Mouse (Mus musculus) T-helper 1 cell (primary cell): ENCODE data around the gene Arhgdia.
"Not testable (repeated sequence)": the region's sequence is repeated elsewhere in the genome, so short reads cannot be mapped to it uniquely, and the experiment has no call there.

ENCODE experiments used
- in situ Hi-C: fragments of 300-600 bp; cut with MboI, MseI; formaldehyde crosslinking; loops from one replicate; pipeline ENCODE4 v1.15.1; 2025; ENCODE audit warnings: high pct_unique_total_duplicates

Gene Arhgdia

DNA sequence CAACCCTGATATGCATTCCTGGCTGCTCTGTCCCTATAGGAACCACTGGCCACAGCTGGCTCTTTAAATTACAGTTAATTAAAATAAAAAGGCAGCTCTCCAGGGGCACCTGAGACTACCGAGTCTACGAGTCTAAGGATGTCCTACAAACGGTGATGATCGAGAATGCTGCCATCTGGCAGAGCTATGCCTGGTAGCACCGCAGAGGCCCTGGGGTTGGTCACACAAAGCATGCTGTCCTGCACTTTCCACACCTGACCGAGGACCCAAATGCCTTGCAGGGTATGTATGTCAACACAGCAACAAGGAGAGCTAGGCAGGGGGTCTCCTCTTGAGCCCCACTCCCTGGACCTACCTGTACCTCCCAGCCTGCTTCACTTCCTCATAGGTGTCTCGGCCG lies 32.6 kb upstream of the Arhgdia start:
- in situ Hi-C loops, result no loop called here

DNA sequence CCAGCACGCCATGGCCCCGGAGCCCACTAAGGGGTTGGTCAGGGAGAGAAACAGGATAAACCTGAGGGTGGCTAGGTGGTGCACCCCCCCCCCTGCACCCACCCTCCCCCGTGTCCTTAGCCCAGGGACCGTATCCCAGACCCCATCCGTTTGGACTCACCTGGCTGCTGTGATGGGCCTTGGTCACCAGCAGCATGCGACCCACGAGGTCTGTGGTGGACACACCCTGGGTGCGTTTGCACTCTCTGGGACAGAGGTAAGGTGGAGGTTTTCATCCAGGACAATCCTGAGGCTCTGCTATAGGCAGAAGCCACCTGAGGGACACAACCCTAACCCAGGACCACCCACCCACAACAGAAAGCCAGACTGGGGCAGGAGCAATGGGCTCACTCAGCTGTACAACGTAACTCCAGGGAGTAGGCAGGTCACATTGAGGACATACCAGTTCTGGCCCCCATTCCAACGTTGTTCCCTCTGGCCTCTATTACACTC lies 32.1 kb upstream of the Arhgdia start:
- in situ Hi-C loops, result no loop called here

DNA sequence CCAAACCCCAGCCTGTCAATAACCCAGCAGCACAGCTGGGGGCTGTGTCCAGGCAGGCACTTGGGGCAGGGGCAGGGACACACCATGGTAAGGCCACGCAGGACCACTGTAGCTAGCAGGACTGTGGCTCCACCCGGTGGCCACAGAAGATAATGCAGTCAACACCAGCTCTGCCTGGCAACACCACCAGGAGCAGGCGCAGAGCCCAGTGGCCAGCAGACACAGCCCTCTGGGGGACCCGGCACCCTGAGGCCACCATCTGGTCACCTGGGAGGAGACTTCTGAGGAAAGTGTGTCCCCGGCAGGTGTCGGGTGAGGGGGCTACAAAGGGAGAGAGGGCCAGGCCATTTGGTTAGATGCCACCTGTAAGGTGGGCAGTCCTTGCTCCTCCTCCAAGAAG lies 31.3 kb upstream of the Arhgdia start:
- in situ Hi-C loops, result no loop called here

DNA sequence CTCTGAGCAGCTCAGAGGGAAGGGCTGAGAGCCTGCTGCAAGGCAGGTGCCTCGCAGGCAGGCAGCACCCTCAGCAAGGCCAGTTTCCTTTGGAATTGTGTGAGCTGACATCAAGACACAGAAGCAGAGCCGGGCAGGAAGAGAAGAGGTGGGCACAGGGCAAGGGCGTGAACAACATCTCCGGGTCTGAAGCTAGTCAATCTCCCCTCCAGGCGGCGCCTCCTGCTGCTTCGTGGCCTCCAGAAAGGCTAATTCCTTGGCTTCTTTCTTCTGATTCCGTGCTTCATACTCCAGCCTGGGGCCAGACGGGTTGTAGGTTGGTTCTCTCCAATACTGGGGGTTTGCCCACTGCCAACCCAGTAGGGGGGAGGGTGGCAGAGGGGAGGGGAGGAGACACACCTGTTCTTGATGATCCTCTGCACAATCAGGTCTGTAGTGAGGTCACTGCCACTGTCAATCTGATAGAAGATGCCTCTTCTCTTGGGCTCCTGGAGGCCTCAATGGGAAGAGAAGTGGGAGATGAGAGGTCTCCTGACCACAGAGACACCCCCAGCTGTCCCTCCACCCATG lies 29.1 kb upstream of the Arhgdia start:
- in situ Hi-C loops, result no loop called here

DNA sequence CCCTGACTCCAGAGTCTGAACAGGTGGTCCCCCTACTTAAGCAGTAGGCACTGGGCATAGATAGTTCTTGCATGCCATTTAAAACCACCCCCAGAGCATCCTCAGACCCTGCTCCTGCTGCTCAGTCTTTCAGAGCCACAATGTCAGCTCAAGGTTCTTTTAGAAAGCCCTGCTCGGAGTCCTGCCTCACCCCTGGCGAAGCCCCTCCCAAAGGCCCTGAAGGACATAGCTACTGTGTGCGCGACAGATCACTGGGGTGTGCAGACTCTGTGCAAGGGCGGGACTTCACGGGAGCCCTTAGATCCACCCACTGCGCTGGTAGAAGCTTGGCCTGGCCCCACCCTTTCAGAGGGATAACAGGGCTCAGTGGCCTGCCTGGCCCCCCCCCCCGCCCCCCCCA lies 27.8 kb upstream of the Arhgdia start:
- in situ Hi-C loops, result no loop called here

DNA sequence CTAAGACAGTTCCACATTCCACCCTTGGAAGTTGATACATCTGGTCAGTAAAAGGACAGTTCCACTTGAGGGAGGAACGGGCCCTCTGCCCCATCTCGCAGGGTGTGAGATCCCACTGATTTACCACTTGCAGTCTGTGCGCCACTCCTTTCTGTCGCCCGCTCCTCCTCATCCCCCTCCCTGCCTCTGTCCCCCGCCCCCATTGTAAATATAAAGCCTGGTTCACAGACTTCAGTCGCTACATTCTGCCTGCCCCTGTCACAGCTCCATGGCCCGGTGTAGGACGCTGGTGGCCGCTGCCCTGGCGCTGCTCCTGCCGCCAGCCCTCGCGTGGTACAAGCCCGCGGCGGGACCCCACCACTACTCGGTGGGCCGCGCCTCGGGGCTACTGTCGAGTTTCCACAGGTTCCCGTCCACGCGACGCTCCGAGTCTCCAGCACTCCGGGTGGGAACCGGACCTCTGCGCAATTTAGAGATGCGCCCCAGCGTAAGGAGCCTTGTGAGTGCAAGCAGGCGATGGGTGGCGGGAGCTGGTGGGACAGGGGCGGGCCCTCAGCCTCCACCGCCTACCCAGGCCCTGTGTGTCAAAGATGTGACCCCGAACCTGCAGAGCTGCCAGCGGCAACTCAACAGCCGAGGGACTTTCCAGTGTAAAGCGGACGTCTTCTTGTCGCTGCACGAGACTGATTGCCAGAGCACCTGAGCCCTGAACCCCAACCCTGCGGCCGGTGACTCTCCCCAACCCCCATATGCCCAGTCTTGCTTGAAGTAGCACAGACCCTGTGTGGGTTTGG lies 27.0 kb upstream of the Arhgdia start, which contains the start of gene Npb:
TSS of gene Npb (plus strand) at position 237 of the 794 bp plus-strand sequence.
- in situ Hi-C loops, result no loop called here

DNA sequence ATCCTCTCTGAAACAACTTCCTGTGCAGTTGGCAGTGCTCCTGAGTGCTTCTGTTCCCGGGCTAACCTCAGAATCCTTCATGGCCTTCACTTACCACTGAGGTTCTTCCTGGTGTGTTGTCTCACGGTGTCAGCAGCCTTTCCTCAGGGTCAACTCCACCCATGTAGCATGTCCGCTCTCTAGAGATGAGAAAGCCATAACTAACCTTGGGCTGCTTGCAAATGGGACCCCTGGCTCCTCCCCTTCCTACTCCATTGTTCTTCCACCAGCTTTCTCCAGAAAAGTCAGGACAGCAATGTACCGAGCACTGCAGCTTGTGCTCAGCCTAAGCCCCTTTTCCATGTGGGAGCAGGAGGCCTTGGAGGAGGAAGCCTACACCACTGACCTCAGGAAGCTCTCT lies 25.3 kb upstream of the Arhgdia start:
- in situ Hi-C loops, result no loop called here

DNA sequence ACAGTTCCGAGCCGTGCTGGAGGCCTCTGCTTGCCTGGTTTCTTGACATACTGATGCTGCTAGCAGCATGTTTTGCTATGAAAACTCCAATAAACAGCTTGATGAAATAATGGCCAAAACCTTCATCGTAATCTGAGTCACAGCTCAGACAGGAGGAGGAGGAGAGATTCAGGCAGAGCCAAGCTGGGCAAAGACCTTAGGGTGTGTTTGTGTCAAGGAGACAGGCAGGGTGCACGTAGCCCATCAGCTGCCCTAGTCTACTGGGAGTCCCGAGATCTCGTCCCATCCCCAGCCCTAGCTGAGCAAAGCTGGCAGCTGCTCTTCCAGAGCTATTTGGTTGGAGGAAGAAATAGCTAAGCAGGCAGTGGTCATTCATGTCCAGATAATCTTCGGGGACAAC lies 24.2 kb upstream of the Arhgdia start:
- in situ Hi-C loops, result no loop called here

DNA sequence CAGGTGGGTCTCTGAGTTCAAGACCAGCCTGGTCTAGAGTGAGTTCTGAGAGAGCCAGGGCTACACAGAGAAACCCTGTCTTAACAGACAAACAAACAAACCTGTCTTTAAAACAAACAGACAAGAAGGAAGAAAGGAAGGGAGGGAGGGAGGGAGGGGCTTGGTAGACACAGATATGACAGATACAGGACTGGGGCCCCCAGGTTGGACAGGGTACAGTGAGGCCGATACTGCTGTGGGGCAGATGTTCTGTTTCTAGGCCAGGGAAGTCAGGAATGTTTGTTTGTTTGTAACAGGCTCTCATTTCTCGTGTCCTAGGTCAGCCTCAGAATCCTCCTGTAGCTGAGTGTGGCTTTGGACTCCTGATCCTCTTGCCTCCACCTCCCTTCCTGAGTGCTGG lies 22.1 kb upstream of the Arhgdia start:
- in situ Hi-C loops, result no loop called here

DNA sequence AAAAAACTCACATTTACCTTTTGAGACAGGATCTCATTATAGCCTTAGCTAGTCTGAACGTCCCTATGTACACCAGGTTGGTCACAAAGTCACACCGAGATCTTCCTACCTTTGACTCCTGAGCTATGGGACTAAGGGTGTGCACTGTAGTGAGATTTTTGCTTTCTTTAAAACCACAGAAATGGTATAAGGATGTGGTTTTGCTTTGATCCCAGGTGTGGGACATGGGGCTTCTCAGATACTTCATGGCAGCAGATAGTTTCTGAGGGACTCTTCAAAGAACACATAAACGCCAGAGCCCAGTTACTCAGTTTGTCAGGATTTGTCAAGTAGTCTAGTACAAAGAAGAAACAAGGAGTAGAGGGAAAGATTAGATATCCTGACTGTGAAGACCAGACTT lies 19.3 kb upstream of the Arhgdia start:
- in situ Hi-C loops, result no loop called here

DNA sequence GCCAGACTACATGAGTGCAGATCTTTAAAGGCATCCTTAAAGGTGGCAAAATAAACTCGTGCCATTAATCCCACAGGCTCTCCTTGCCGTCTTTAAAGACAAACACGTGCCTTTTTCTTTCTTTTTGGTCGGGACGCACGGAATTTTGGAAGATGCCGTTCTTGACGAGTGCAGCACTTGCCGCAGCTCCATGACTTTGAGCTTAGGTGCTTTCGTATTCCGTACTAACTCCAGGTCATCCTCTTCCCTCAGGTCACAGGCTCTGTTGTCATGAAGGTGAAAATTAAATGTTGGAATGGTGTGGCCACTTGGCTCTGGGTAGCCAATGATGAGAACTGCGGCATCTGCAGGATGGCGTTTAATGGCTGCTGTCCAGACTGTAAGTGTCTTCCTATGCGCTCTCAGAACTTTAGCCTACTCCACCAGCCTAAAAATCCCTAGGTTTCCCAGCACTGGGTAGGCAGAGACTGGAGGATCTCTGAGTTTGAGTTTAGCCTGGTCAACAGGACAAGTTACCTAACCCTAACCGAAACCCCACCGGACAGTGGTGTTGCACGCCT lies 17.6 kb upstream of the Arhgdia start:
- in situ Hi-C loops, result no loop called here

DNA sequence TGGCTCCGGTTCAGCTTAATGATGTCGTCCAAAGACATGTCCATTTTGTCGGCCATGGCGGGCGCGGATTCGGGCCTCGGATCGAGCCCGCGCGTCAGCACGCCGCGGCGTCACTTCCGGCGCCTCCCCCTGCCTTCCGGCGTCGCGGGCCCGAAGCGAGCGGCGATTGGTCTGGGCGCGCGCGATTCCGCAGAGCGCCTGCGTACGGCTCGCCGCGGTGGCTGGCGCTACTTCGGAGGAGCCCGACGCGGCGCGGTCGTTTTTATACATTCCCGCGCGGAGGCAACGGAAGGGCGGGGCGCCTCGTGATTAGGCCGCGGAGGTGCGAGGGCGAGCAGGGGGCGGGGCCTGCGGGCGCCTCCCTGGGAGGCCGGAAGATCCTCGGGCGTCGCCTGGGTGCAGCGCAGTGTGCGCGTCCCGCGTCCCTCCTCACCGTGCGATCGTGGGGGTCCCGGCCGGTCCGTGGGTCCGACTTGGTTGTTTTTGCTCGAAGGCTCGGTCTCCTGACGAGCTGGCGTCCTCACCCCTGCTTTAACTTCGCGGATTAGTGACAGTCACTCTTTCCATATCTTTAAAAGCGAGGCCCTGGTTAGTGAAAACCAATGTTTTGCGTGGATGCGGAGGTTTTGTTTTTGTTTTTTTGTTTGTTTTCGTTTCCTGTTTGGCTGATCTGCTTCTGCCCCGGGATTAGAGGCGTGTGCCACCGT lies 17.0 kb upstream of the Arhgdia start, which contains the start of the genes Alyref and Anapc11:
TSS of gene Alyref (minus strand) at position 83 of the 707 bp plus-strand sequence.
TSS of gene Anapc11 (plus strand) at position 139 of the 707 bp plus-strand sequence.
- in situ Hi-C loops, result no loop called here

DNA sequence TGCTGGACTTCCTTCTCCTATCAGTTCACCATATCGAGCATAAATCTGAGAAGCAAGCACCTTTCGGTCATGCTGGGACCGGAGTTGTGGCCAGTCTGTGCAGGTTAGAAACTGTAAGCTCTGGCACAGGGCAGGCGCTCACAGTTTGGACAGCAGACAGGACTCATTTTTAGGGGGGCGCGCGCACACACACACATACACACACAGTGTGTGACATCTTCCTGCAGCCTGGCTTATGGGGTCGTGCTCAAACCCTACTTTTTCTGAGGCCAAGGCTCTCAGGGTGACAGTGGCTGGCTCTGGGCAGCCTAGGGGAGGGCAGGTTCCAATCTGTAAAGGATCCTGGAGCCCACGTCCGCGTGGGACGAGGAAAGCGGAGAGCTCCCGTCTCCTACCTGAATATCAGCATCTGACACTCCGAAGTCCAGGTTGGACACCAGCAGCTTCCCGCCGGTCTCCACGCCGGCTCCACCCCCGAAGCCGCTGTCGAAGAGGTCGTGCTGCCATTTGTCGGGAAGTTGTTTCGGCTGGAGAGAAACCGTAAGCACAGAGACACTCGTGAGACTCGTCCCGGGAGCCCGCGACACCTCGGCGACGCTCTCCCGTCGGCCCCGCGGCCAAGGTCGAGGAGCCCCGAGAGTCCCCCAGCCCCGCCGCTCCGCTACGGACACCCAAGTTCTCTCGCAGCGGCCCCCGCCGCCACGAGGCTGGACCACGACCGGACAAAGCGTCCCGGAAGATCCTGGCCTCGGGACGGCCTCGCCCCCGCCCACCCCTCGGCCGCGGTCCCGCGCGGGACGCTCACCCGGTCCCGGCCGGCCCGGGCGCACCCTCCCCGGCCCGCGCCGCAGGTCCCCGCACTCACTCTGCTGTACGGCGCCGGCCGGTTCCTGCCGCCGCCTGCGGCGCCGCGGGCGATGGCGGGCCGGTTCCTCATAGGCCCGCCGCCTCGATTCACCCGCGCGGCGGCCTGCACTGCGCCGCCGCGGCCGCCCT lies 16.1 kb upstream of the Arhgdia start:
- in situ Hi-C loops, result no loop called here

DNA sequence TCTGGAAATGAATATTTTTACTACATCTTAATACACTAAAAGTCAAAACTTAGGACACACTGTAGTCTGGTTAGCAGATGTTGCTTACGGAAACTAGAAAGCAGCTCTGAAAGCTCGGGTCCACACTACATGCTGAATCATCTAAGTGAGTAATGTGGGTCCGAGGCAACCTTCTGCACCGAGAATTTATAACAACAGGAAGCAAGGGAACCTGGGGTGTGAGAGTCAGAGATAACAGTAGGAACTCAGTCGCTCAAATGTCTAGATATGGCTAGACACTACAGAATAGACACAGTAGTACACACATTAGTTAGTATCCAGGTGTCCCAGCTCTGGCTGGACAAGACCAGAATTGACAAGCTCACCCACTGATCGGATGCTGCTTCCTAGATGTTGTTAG lies 7.1 kb upstream of the Arhgdia start:
- in situ Hi-C loops, result no loop called here

DNA sequence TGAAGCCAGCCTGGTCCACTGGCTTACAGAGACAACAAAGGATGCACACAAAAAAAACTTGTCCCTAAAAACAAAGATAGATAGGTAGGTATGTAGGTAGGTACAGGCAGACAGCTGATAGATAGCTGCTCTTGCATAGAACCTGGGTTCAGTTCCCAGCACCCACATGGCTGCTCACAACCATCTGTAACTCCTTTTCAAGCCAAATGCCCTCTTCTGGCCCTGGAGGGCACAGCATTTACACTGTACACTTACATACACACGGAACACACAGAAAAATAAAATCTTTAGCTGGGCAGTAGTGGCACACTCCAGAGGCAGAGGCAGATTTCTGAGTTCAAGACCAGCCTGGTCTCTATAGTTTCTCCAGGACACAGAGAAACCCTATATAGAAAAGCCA lies 2.5 kb upstream of the Arhgdia start:
- in situ Hi-C loops, result no loop called here

DNA sequence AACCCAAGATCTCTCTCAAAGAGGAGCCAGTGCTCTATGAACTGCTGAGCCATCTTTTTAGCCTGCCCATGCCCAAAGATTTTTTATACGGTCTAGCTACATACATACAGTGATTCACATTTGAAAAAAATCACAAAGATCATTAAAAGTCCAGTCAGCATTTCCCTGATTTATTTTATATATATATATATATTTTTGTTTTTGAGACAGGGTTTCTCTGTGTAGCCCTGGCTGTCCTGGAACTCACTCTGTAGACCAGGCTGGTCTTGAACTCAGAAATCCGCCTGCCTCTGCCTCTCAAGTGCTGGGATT lies 1.5 kb upstream of the Arhgdia start:
- in situ Hi-C loops, result not testable (repeated sequence)

DNA sequence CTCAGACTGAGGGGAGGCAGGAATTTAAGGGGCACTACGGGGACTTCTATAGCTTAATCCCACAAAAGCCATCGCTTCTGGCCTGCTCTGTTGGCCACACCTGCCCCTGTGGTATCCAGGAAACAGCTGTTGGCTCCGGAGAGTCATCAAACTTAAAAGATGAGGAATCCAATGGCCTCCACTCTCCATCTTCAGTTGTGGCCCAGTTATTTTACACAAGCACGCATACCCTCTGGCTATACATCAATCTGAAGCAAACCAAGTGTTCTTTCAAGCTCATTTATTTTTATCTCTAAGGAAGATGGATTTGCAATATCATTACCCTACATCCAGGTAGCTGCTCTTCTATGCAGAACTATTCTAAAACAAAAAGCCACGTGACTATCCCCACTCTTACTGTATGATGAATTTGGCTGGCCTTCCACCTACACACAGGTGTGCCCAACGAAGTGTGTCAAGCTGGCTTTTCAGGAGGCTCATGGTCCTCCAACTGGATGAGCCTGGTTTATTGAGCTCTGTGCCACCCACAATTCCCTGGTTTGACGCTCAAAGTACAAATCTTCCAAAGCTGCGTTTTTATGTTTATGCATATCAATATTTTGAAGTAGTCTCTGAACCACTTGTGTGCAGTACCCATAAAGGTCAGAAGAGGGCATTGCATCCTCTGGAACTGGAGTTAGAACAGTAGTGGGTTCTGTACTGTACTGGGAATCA lies 1.0 kb upstream of the Arhgdia start:
- in situ Hi-C loops, result no loop called here

DNA sequence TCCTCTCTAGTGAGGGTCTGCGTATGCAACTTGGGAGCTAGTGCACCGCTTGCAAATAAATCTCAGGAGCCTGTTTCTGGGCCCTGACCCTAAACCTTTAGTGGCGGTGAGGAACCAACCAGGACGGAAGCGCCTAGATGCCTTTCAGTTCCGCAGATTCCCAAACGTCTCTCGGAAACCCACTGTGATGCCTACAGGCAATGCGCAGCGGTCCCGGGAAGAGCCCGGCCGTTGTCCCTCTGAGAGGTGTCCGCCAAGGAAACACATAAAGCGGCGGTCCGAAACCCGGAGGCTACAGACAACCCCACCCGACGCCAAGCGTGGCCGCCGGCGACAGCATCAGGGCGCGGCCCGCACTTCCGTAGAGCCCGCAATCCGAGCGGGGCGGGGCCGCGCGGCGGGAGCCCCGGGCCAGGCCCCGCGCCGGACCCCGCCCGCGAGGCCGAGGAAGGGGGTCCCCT lies 523 bp downstream of the Arhgdia start:
- in situ Hi-C loops, result no loop called here

DNA sequence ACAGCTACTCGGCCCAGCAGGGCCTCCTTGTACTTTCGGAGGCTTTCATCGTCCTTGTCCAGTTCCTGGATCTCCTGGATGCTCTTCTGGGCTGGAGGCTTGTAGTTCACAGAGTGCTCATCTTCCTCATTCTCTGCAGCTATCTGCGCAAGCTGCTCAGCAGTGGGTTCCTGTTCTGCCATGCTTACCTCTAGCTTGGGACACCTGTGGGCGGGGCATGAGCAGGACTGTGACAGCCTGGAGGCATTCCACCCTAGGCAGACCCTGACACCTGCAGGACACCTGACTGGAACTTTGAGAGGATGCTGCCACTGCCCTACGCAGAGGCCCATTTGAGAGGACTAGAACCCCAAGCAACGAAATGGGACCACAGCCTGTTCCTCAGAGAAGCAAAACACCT lies 1.2 kb downstream of the Arhgdia start:
- in situ Hi-C loops, result no loop called here

DNA sequence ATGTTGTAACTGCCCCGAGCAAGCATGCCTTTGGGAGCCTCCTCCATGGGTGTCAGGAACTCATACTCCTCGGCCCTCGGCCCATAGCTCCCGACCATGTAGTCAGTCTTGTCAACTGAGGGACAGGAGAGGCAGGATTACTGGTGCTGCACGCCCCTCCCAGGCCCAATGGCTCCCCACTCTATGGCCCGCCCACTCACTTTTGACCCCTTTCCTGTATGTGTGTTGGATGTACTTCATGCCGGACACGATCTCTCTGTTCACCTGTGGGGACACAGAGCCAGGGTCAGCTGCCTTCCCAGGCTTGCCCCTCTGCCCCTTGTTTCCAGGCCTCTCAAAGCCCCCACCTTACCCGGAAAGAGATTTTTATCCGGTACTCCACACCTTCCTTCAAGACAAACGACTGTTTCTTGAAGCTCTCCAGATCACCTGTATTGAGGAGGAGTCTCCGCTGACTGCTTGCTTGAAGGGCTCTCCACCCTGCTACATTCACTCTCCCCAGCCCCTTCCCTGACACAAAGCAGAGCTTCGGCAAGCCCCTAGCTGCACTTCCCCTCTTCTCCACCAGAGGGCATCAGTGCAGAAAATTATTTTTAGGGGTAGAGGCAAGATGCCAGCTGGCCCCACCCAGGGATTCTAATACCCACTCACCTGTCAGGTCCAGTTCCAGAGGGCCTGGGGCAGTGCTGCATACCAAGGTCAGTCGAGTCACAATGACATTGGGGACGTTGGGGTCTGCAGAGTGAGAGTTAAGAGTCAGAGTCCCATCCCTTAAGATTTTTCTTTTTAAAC lies 1.9 kb downstream of the Arhgdia start:
- in situ Hi-C loops, result no loop called here
